Mouse (Mus musculus) kidney, adult 2 months (tissue): ENCODE measurements around the gene Ubl3. TPM values are rescaled to one million over a fixed set of nuclear protein-coding genes. Genes with fewer than 3 reads are reported as not detected.

Experiments used
- DNase-seq: peaks from one replicate; pipeline ENCODE4 v3.0.0; 2021
- H3K27ac ChIP-seq: fragments of 200-500 bp; 2 replicates; pipeline ENCODE4 v1.5.1; 2012; ENCODE audit warnings: low read depth, low read length, control low read depth, inconsistent platforms; ENCODE audit not compliant: insufficient read depth
- H3K27me3 ChIP-seq: fragments of 200-500 bp; replicated peaks from 2 replicates; pipeline ENCODE4 v1.6.1; 2012; ENCODE audit warnings: mild to moderate bottlenecking, moderate library complexity, low read length, inconsistent platforms; ENCODE audit not compliant: control insufficient read depth, insufficient read depth
- H3K36me3 ChIP-seq: fragments of 200-500 bp; 2 replicates; pipeline ENCODE4 v1.6.1; 2012; ENCODE audit warnings: mild to moderate bottlenecking, moderate library complexity, low read length, inconsistent platforms; ENCODE audit not compliant: control insufficient read depth, insufficient read depth
- H3K4me1 ChIP-seq: fragments of 200-500 bp; 2 replicates; pipeline ENCODE4 v1.6.1; 2011; ENCODE audit warnings: low read length; ENCODE audit not compliant: control insufficient read depth, insufficient read depth
- H3K4me3 ChIP-seq: fragments of 200-500 bp; 2 replicates; pipeline ENCODE4 v1.5.1; 2011; ENCODE audit warnings: mild to moderate bottlenecking, low read depth, low read length, control low read depth; ENCODE audit not compliant: insufficient read depth
- CTCF ChIP-seq: fragments of 200-500 bp; conservative IDR thresholded peaks from 2 replicates; pipeline ENCODE4 v1.5.1; 2011; ENCODE audit warnings: low read depth, mild to moderate bottlenecking, control low read depth, low read length, moderate library complexity, mixed read lengths; ENCODE audit not compliant: insufficient read depth, insufficient read length
- POLR2A ChIP-seq: fragments of 200-500 bp; IDR thresholded peaks from one replicate; pipeline ENCODE4 v1.6.1; 2011; ENCODE audit warnings: low read depth, low read length, control low read depth
- WGBS: fragments of 180-500 bp; shearing (Covaris S2); methylation state at CpG from one replicate; pipeline ENCODE4 v1.1.7; 2018; 5-methylcytosine and 5-hydroxymethylcytosine counted together
- polyA plus RNA-seq: library from polyadenylated mRNA; depleted of rRNA; stranded (reverse); fragments of >200 nt; gene quantifications from 2 replicates; pipeline ENCODE4 v1.2.3, GENCODE M21; 2012

Ubl3 gene
- polyA plus RNA-seq, 1 experiment = 71.3 TPM

DNA sequence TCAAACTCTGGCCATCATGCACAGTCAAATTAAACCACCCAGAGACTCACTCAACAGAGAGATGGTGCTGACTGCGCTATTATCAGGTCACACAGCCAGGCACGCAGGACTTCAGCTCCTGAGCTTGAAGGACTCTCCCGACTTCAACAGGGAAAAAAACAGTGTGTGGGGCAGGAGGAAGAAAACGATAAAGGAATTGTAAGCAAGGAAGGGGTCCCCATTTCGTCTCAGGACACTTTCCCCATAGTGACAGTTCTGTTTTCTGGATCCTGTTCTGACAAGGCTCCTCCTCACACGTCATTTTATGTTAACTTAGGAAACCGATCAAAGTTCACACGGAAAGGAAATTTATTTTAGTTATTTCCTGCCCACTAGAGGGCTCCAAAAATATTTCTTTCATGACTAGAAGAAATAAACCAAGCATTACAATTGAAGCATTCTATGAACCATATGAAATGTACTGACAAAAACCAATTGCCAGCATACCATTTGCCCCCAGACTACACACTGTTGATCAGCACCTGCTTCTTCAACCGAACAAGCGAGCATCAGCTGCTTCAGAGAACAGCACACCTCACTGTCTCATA, 4.6 kb downstream of the Ubl3 start:
- no peaks in the 10 kb centered on the region for H3K36me3 ChIP-seq
- peak overlapping the region; percentile 30; the same call in 1 of the 2 replicates for H3K4me3 ChIP-seq
- peak overlapping the region; percentile 86; the same call in 1 of the 2 replicates for H3K27ac ChIP-seq
- no peaks in the 10 kb centered on the region for H3K27me3 ChIP-seq
- 16% methylated on average over 10 of the region's 10 CpGs for WGBS
- H3K4me1 ChIP-seq = peaks cover 44% of the 10 kb centered on the region
- DNase-seq = peak; percentile 76
- TF ChIP-seq CTCF (no peak), POLR2A (no peak)

DNA sequence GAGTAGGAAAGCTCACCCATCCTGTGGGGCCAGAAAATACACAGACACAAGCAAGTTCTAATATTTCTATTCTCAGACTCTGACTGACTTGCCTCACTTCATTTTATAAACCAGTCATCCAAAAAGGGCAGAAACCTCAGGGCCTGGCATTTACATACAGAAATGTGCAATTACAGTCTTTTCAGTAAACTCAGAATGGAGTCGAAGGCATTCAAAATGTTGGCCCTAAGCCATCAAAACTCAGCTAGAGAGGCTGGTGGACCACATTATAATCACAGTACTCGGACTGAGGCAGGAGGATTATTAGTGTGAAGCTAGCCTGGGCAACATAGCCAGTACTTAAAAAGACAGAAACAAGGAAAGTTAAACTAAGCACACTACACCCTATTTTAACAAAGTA, 5.6 kb downstream of the Ubl3 start:
- 20% methylated on average over 2 of the region's 2 CpGs for WGBS
- DNase-seq = peak; percentile 24
- H3K36me3 ChIP-seq = no peaks in the 10 kb centered on the region
- peak overlapping the region; percentile 76; the same call in 1 of the 2 replicates for H3K27ac ChIP-seq
- H3K27me3 ChIP-seq = no peaks in the 10 kb centered on the region
- H3K4me1 ChIP-seq = peaks cover 48% of the 10 kb centered on the region
- TF ChIP-seq CTCF (no peak), POLR2A (no peak)
- H3K4me3 ChIP-seq = no peak overlapping the region

DNA sequence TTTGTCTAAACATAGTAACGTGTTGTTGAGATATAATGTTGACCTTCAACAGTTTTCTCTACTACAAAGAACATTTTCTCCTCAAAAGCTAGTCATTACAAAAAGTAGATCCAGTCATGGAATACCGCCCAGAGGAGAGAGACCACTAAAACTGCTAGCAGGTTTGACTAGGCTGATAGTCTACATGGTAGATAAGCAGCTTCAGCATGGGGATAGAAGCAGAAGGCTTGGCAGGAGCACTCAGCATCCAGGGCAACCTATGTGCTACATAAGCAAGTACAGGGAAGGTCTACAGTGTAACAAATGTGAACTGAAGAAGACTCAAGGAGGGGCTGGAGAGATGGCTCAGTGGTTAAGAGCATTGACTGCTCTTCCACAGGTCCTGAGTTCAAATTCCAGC, 7.9 kb downstream of the Ubl3 start:
- DNase-seq = no peak
- WGBS = 91% methylated on average over 2 of the region's 2 CpGs
- Histone ChIP-seq H3K27me3 (no peaks in the 10 kb centered on the region), H3K36me3 (no peaks in the 10 kb centered on the region), H3K4me1 (peaks cover 49% of the 10 kb centered on the region), H3K4me3 (no peak overlapping the region), H3K27ac (no peak overlapping the region)
- TF ChIP-seq CTCF (no peak), POLR2A (no peak)

DNA sequence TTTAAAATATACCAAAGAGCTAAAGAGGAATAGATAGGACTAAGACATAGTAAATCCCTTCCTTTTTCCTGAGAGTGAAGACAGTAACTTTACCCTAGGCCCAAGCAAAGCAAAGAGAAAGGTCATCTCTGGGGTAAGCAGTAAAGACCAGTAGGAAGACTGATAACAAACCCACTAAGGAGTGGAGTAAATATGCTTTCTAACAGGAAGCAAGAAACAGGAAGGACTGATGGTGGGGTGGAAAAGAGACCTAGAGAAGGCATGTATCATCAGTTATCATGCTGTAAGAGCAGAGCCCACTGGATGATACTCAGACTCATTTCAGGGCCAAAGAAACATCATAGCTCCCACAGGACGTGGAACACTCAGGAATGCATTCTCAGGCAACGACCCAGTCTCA, 10.4 kb downstream of the Ubl3 start:
- WGBS = 11% methylated on average over 2 of the region's 2 CpGs
- H3K4me3 ChIP-seq = no peak overlapping the region
- no peak overlapping the region for H3K27ac ChIP-seq
- peaks cover 47% of the 10 kb centered on the region for H3K4me1 ChIP-seq
- TF ChIP-seq POLR2A (no peak), CTCF (no peak)
- no peak for DNase-seq
- H3K27me3 ChIP-seq = no peaks in the 10 kb centered on the region
- H3K36me3 ChIP-seq = no peaks in the 10 kb centered on the region

DNA sequence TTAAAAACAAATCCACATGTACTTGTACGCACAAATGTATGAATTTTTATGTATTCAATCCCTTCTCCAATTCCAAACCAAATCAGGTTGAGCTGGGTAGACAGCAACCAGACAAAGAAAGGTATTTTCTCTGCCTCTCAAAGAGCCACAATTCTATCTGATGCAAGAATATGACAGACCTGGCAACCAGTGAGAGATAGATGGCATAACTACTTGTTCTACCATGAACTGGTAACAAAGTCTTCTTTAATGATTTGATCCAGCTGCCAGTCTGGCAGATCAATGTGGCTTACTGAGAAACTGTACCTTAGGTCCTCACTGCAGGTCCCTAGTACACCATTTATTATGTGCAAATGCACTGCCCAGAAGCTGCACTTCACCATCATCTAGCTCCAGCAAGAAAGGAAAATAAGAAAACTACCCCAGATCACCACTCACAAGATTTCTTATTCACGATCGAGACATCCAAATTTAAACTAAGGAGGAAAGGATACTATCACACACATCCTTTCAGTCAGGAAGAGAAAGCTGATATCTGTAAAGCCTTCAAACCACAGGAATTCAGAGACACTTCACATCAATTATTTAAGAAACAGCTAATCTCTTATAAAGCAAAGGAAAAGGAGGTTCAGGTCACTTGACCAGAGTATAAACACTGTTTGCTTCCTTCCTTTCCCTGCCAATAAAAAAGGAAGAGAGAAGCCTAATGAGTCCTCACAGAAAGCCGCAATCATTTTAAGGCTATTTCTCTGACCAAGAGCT, 16.7 kb downstream of the Ubl3 start:
- no peaks in the 10 kb centered on the region for H3K27me3 ChIP-seq
- DNase-seq = no peak
- no peaks in the 10 kb centered on the region for H3K36me3 ChIP-seq
- no peak for TF ChIP-seq CTCF
- TF ChIP-seq POLR2A = no peak
- no peak overlapping the region for H3K4me3 ChIP-seq
- no peak overlapping the region; the same call in 1 of the 2 replicates for H3K27ac ChIP-seq
- H3K4me1 ChIP-seq = peaks cover 26% of the 10 kb centered on the region
- WGBS = 54% methylated on average over 4 of the region's 4 CpGs

DNA sequence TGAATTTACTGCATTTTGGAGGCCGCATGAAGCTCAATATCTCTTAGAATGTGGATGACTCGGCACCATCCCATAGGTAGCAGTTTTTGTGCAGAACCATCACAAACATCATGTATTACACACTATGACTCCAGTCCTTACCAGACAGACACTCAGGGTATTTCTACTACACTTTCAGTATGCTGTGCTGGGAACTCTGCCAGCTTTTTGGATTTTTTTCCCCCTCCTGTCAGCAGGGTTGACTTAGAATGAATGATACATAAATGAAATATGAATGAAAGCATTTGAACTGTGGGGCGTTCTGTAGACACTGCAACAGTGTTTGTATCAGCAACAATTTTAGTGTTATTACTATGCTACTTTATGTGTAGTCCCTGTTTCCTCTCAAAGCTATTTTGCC, 17.9 kb downstream of the Ubl3 start:
- Histone ChIP-seq H3K36me3 (no peaks in the 10 kb centered on the region), H3K4me1 (peaks cover 22% of the 10 kb centered on the region), H3K27ac (no peak overlapping the region), H3K4me3 (no peak overlapping the region), H3K27me3 (no peaks in the 10 kb centered on the region)
- 70% methylated on average over 3 of the region's 3 CpGs for WGBS
- no peak for TF ChIP-seq POLR2A
- no peak for TF ChIP-seq CTCF
- no peak for DNase-seq

DNA sequence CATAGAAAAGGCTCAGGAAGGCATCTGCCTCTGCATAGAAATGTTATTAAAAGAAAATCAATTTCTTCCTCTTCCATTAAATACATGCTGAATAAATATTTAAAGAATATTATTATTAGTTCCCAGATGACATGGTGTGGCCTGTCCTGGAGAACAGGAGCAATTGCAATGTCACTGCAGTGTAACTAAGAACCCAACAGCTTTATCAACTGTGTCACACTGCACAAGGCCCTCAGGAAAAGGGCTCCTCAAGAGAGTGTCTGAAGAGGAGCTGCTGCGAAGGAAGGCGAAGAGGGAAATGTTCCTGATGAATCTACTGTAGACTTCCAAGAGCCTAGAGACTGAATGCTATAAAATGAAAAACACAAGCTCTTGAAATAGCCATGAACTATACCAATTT, 18.7 kb downstream of the Ubl3 start:
- DNase-seq = no peak
- TF ChIP-seq CTCF (no peak), POLR2A (no peak)
- WGBS = 95% methylated on average over 2 of the region's 2 CpGs
- Histone ChIP-seq H3K27ac (no peak overlapping the region), H3K4me3 (no peak overlapping the region), H3K36me3 (no peaks in the 10 kb centered on the region), H3K4me1 (peaks cover 17% of the 10 kb centered on the region), H3K27me3 (no peaks in the 10 kb centered on the region)
